Mouse (Mus musculus): ENCODE data around the gene Rbms2. TPM values are rescaled to one million over a fixed set of nuclear protein-coding genes. Genes with fewer than 3 reads are reported as not detected.

The Rbms2 gene
- polyA plus RNA-seq, 2 experiments, result 33.8 to 113 TPM

DNA sequence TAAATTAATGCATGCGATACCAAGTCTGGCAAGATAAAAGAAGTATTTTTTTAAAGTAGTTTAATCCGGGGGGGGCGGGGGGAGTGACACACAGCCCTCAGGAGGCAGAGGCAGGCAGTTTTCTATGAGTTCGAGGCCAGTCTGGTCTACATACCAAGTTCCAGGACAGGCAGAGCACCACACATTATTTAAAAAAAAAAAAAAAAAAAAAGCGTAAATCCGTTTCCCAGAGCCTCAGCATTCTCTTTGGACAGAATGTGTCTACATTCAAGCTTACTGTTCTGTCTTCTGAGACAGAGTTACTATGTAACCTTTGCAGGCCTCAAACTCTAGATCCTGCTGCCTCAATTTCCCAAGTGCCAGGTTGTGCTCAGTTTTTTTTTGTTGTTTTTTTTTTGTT lies 32.1 kb upstream of the Rbms2 start:
- TF ChIP-seq POLR2A (IDR thresholded peaks at IDR 0.05; ENCODE audit: borderline replicate concordance, extremely low read depth, insufficient read depth, insufficient read length), result no peak
- peak overlapping the region; percentile 89 for H3K4me2 ChIP-seq (replicated peaks; ENCODE audit: low read depth, low read length, severe bottlenecking)
- DNase-seq (ENCODE audit: low spot score) (no peak), ATAC-seq (ENCODE audit: low FRiP score, low read depth) (no peak)
- no peak overlapping the region; the same call in 1 of the 2 replicates for H3K27ac ChIP-seq (replicated peaks; ENCODE audit: low read depth, low read length)
- H3K9me3 ChIP-seq (ENCODE audit: control insufficient read depth, low read length), result no peaks in the 10 kb centered on the region
- peak overlapping the region; percentile 65 for H3K4me3 ChIP-seq (replicated peaks; ENCODE audit: low read length)
- no peaks in the 10 kb centered on the region for H3K36me3 ChIP-seq (ENCODE audit: control insufficient read depth, insufficient read depth, low read length)
- H3K4me1 ChIP-seq (ENCODE audit: control insufficient read depth, insufficient read depth, low read length), result peaks cover 5% of the 10 kb centered on the region
- WGBS, result 49% methylated on average over 6 of the region's 6 CpGs
- H3K27me3 ChIP-seq (ENCODE audit: control insufficient read depth, insufficient read depth, low read length), result no peaks in the 10 kb centered on the region
- peak overlapping the region; percentile 34; the same call in 1 of the 2 replicates for H3K9ac ChIP-seq (ENCODE audit: low read depth, low read length, severe bottlenecking)

DNA sequence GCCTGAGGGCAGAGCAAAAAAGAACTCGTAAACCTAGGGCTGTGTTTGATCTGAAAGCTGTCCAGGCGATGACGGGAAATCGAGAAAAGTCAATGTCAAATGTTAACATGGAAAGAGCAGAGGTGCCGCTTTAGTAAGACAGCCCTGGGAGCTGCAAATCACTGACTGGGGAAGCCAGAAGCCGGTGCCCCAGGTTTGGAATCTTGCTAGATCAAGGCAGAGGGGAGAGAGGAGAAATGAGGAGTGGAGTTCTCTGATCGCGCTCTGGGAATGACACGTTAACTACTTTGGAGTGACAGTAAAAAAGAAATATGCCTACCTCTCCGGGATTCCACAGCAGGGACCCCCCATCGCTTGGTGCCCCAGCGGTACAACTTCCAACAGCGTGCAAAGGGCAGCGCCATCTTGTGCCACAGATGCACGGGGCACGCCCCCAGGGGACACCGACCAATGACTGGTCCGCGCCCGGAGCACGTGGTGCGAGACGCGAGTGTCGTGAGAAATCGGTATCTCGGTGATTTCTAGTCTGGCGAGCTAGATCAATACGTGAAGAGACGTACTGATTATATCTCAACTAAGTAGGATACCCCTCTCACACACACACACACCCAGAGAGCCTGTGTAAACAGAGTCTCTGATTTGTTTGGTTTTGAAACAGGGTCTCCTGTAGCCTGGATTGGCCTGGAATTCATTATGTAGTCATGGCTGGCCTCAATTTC lies 31.5 kb upstream of the Rbms2 start, which contains the start of gene Spryd4:
Spryd4 (minus strand) TSS at position 418 of the 719 bp plus-strand sequence.
- H3K4me2 ChIP-seq (replicated peaks; ENCODE audit: low read depth, low read length, severe bottlenecking), result peak within 1 kb of the TSS; percentile 89
- WGBS, result under 1% methylated on average over 30 of the region's 30 CpGs

GRCm38 (mm10) chr10:128210954-128211353 lies 30.9 kb upstream of the Rbms2 start:
- no peaks in the 10 kb centered on the region for H3K9me3 ChIP-seq (ENCODE audit: control insufficient read depth, low read length)
- DNase-seq (ENCODE audit: low spot score) (no peak), ATAC-seq (ENCODE audit: low FRiP score, low read depth) (no peak)
- H3K9ac ChIP-seq (ENCODE audit: low read depth, low read length, severe bottlenecking), result peak overlapping the region; percentile 61
- H3K36me3 ChIP-seq (ENCODE audit: control insufficient read depth, insufficient read depth, low read length), result peaks cover 5% of the 10 kb centered on the region; the same call in 1 of the 2 replicates
- no peaks in the 10 kb centered on the region for H3K27me3 ChIP-seq (ENCODE audit: control insufficient read depth, insufficient read depth, low read length)
- peak overlapping the region; percentile 89 for H3K4me2 ChIP-seq (replicated peaks; ENCODE audit: low read depth, low read length, severe bottlenecking)
- H3K4me1 ChIP-seq (ENCODE audit: control insufficient read depth, insufficient read depth, low read length), result peaks cover 5% of the 10 kb centered on the region
- H3K4me3 ChIP-seq (replicated peaks; ENCODE audit: low read length), result peak overlapping the region; percentile 65
- 22% methylated on average over 14 of the region's 14 CpGs for WGBS
- no peak overlapping the region for H3K27ac ChIP-seq (replicated peaks; ENCODE audit: low read depth, low read length)
- no peak for TF ChIP-seq POLR2A (IDR thresholded peaks at IDR 0.05; ENCODE audit: borderline replicate concordance, extremely low read depth, insufficient read depth, insufficient read length)

More for the DNA sequence above, 31.5 kb upstream of the Rbms2 start, which contains the start of gene Spryd4:
- Histone ChIP-seq H3K36me3 (ENCODE audit: control insufficient read depth, insufficient read depth, low read length) (peaks cover 3% of the 10 kb centered on the region; the same call in 1 of the 2 replicates), H3K4me3 (replicated peaks; ENCODE audit: low read length) (peak within 1 kb of the TSS; percentile 65), H3K4me1 (ENCODE audit: control insufficient read depth, insufficient read depth, low read length) (peaks cover 5% of the 10 kb centered on the region), H3K9ac (ENCODE audit: low read depth, low read length, severe bottlenecking) (peak within 1 kb of the TSS; percentile 61), H3K27me3 (ENCODE audit: control insufficient read depth, insufficient read depth, low read length) (no peaks in the 10 kb centered on the region), H3K27ac (replicated peaks; ENCODE audit: low read depth, low read length) (no peak within 1 kb of the TSS; the same call in 1 of the 2 replicates), H3K9me3 (ENCODE audit: control insufficient read depth, low read length) (no peaks in the 10 kb centered on the region)
- TF ChIP-seq POLR2A (IDR thresholded peaks at IDR 0.05; ENCODE audit: borderline replicate concordance, extremely low read depth, insufficient read depth, insufficient read length), result peak; percentile 58; the same call in 1 of the 2 replicates
- peak; percentile 93 for ATAC-seq (ENCODE audit: low FRiP score, low read depth)
- peak; percentile 94 for DNase-seq (ENCODE audit: low spot score)

GRCm38 (mm10) chr10:128210131-128210530 lies 30.0 kb upstream of the Rbms2 start:
- ATAC-seq (ENCODE audit: low FRiP score, low read depth), result no peak
- Histone ChIP-seq H3K9me3 (ENCODE audit: control insufficient read depth, low read length) (no peaks in the 10 kb centered on the region), H3K27me3 (ENCODE audit: control insufficient read depth, insufficient read depth, low read length) (no peaks in the 10 kb centered on the region), H3K36me3 (ENCODE audit: control insufficient read depth, insufficient read depth, low read length) (peaks cover 5% of the 10 kb centered on the region; the same call in 1 of the 2 replicates), H3K4me1 (ENCODE audit: control insufficient read depth, insufficient read depth, low read length) (peaks cover 5% of the 10 kb centered on the region), H3K9ac (ENCODE audit: low read depth, low read length, severe bottlenecking) (no peak overlapping the region), H3K4me2 (replicated peaks; ENCODE audit: low read depth, low read length, severe bottlenecking) (no peak overlapping the region), H3K4me3 (replicated peaks; ENCODE audit: low read length) (no peak overlapping the region), H3K27ac (replicated peaks; ENCODE audit: low read depth, low read length) (no peak overlapping the region)
- no peak for TF ChIP-seq POLR2A (IDR thresholded peaks at IDR 0.05; ENCODE audit: borderline replicate concordance, extremely low read depth, insufficient read depth, insufficient read length)
- DNase-seq (ENCODE audit: low spot score), result no peak
- 81% methylated on average over 2 of the region's 2 CpGs for WGBS

- no peak for ATAC-seq (ENCODE audit: low FRiP score, low read depth)
These were observed 29.4 kb upstream of the Rbms2 start for GRCm38 (mm10) chr10:128209311-128210009.

More at GRCm38 (mm10) chr10:128209311-128210009, 29.4 kb upstream of the Rbms2 start:
- H3K9ac ChIP-seq (ENCODE audit: low read depth, low read length, severe bottlenecking), result no peak overlapping the region
- no peak for DNase-seq (ENCODE audit: low spot score)
- peaks cover 5% of the 10 kb centered on the region for H3K4me1 ChIP-seq (ENCODE audit: control insufficient read depth, insufficient read depth, low read length)
- no peaks in the 10 kb centered on the region for H3K27me3 ChIP-seq (ENCODE audit: control insufficient read depth, insufficient read depth, low read length)
- peaks cover 5% of the 10 kb centered on the region; the same call in 1 of the 2 replicates for H3K36me3 ChIP-seq (ENCODE audit: control insufficient read depth, insufficient read depth, low read length)
- H3K4me2 ChIP-seq (replicated peaks; ENCODE audit: low read depth, low read length, severe bottlenecking), result no peak overlapping the region
- H3K27ac ChIP-seq (replicated peaks; ENCODE audit: low read depth, low read length), result no peak overlapping the region
- TF ChIP-seq POLR2A (IDR thresholded peaks at IDR 0.05; ENCODE audit: borderline replicate concordance, extremely low read depth, insufficient read depth, insufficient read length), result no peak
- H3K4me3 ChIP-seq (replicated peaks; ENCODE audit: low read length), result no peak overlapping the region
- H3K9me3 ChIP-seq (ENCODE audit: control insufficient read depth, low read length), result no peaks in the 10 kb centered on the region
- 90% methylated on average over 11 of the region's 11 CpGs for WGBS
